Mouse (Mus musculus): ENCODE measurements around the gene Dhx40. TPM values are rescaled to one million over a fixed set of nuclear protein-coding genes. Genes with fewer than 3 reads are reported as not detected.
"Not testable (repeated sequence)": the region's sequence is repeated elsewhere in the genome, so short reads cannot be mapped to it uniquely, and the experiment has no call there.

The Dhx40 gene
- polyA plus RNA-seq, 1 experiment: 5.4 TPM

- TF ChIP-seq POLR2A (IDR thresholded peaks at IDR 0.05; ENCODE audit: control insufficient read depth, extremely low read depth, insufficient read depth, low read length, poor library complexity): no peak
- TF ChIP-seq CTCF (IDR thresholded peaks at IDR 0.05; ENCODE audit: borderline replicate concordance, control insufficient read depth, extremely low read depth, insufficient read depth, low read length, poor library complexity): no peak
- Histone ChIP-seq H3K27ac (ENCODE audit: control insufficient read depth, insufficient read depth, low read length) (no peak overlapping the region), H3K4me3 (ENCODE audit: control insufficient read depth, insufficient read depth, low read length) (no peak overlapping the region), H3K36me3 (ENCODE audit: control insufficient read depth, insufficient read depth, low read length) (no peaks in the 10 kb centered on the region), H3K4me1 (replicated peaks; ENCODE audit: control insufficient read depth, insufficient read depth, low read length) (no peaks in the 10 kb centered on the region), H3K27me3 (ENCODE audit: control insufficient read depth, insufficient read depth, low read length) (no peaks in the 10 kb centered on the region)
- 96% methylated on average over 3 of the region's 3 CpGs for WGBS
- no peak for DNase-seq
Measured at GRCm38 (mm10) chr11:86749776-86750423, 57.6 kb downstream of the Dhx40 start.

GRCm38 (mm10) chr11:86745634-86746404 is 61.7 kb downstream of the Dhx40 start:
- no peak overlapping the region for H3K4me3 ChIP-seq (ENCODE audit: control insufficient read depth, insufficient read depth, low read length)
- H3K36me3 ChIP-seq (ENCODE audit: control insufficient read depth, insufficient read depth, low read length): no peaks in the 10 kb centered on the region
- H3K4me1 ChIP-seq (replicated peaks; ENCODE audit: control insufficient read depth, insufficient read depth, low read length): 0 out of 2 replicates have a peak, but pooled peaks cover 2% of the 10 kb centered on the region
- no peak for TF ChIP-seq POLR2A (IDR thresholded peaks at IDR 0.05; ENCODE audit: control insufficient read depth, extremely low read depth, insufficient read depth, low read length, poor library complexity)
- TF ChIP-seq CTCF (IDR thresholded peaks at IDR 0.05; ENCODE audit: borderline replicate concordance, control insufficient read depth, extremely low read depth, insufficient read depth, low read length, poor library complexity): no peak
- no peak overlapping the region for H3K27ac ChIP-seq (ENCODE audit: control insufficient read depth, insufficient read depth, low read length)
- WGBS: 76% methylated on average over 3 of the region's 3 CpGs
- DNase-seq: no peak
- no peaks in the 10 kb centered on the region for H3K27me3 ChIP-seq (ENCODE audit: control insufficient read depth, insufficient read depth, low read length)

GRCm38 (mm10) chr11:86742605-86743004 is 64.9 kb downstream of the Dhx40 start:
- no peak overlapping the region for H3K27ac ChIP-seq (ENCODE audit: control insufficient read depth, insufficient read depth, low read length)
- no peak for DNase-seq
- no peaks in the 10 kb centered on the region for H3K36me3 ChIP-seq (ENCODE audit: control insufficient read depth, insufficient read depth, low read length)
- TF ChIP-seq CTCF (IDR thresholded peaks at IDR 0.05; ENCODE audit: borderline replicate concordance, control insufficient read depth, extremely low read depth, insufficient read depth, low read length, poor library complexity) (no peak), POLR2A (IDR thresholded peaks at IDR 0.05; ENCODE audit: control insufficient read depth, extremely low read depth, insufficient read depth, low read length, poor library complexity) (no peak)
- no peaks in the 10 kb centered on the region for H3K27me3 ChIP-seq (ENCODE audit: control insufficient read depth, insufficient read depth, low read length)
- 62% methylated on average over 2 of the region's 2 CpGs for WGBS
- no peak overlapping the region for H3K4me3 ChIP-seq (ENCODE audit: control insufficient read depth, insufficient read depth, low read length)
- 0 out of 2 replicates have a peak, but pooled peaks cover 4% of the 10 kb centered on the region for H3K4me1 ChIP-seq (replicated peaks; ENCODE audit: control insufficient read depth, insufficient read depth, low read length)

- TF ChIP-seq CTCF (IDR thresholded peaks at IDR 0.05; ENCODE audit: borderline replicate concordance, control insufficient read depth, extremely low read depth, insufficient read depth, low read length, poor library complexity) (no peak), POLR2A (IDR thresholded peaks at IDR 0.05; ENCODE audit: control insufficient read depth, extremely low read depth, insufficient read depth, low read length, poor library complexity) (no peak)
- Histone ChIP-seq H3K4me3 (ENCODE audit: control insufficient read depth, insufficient read depth, low read length) (no peak overlapping the region), H3K4me1 (replicated peaks; ENCODE audit: control insufficient read depth, insufficient read depth, low read length) (0 out of 2 replicates have a peak, but pooled peaks cover 4% of the 10 kb centered on the region), H3K36me3 (ENCODE audit: control insufficient read depth, insufficient read depth, low read length) (no peaks in the 10 kb centered on the region; the same call in 1 of the 2 replicates), H3K27me3 (ENCODE audit: control insufficient read depth, insufficient read depth, low read length) (no peaks in the 10 kb centered on the region), H3K27ac (ENCODE audit: control insufficient read depth, insufficient read depth, low read length) (no peak overlapping the region)
- no peak for DNase-seq
- 14% methylated on average over 5 of the region's 5 CpGs for WGBS
Measured at GRCm38 (mm10) chr11:86741505-86741904, 66.0 kb downstream of the Dhx40 start.

GRCm38 (mm10) chr11:86739470-86739869 is 68.1 kb downstream of the Dhx40 start:
- Histone ChIP-seq H3K27me3 (ENCODE audit: control insufficient read depth, insufficient read depth, low read length) (no peaks in the 10 kb centered on the region), H3K4me1 (replicated peaks; ENCODE audit: control insufficient read depth, insufficient read depth, low read length) (0 out of 2 replicates have a peak, but pooled peaks cover 4% of the 10 kb centered on the region), H3K4me3 (ENCODE audit: control insufficient read depth, insufficient read depth, low read length) (no peak overlapping the region), H3K27ac (ENCODE audit: control insufficient read depth, insufficient read depth, low read length) (no peak overlapping the region), H3K36me3 (ENCODE audit: control insufficient read depth, insufficient read depth, low read length) (peaks cover 12% of the 10 kb centered on the region)
- 89% methylated on average over 2 of the region's 2 CpGs for WGBS
- DNase-seq: no peak
- no peak for TF ChIP-seq CTCF (IDR thresholded peaks at IDR 0.05; ENCODE audit: borderline replicate concordance, control insufficient read depth, extremely low read depth, insufficient read depth, low read length, poor library complexity)
- no peak for TF ChIP-seq POLR2A (IDR thresholded peaks at IDR 0.05; ENCODE audit: control insufficient read depth, extremely low read depth, insufficient read depth, low read length, poor library complexity)

GRCm38 (mm10) chr11:86738956-86739355 is 68.6 kb downstream of the Dhx40 start:
- TF ChIP-seq POLR2A (IDR thresholded peaks at IDR 0.05; ENCODE audit: control insufficient read depth, extremely low read depth, insufficient read depth, low read length, poor library complexity) (no peak), CTCF (IDR thresholded peaks at IDR 0.05; ENCODE audit: borderline replicate concordance, control insufficient read depth, extremely low read depth, insufficient read depth, low read length, poor library complexity) (no peak)
- H3K4me3 ChIP-seq (ENCODE audit: control insufficient read depth, insufficient read depth, low read length): no peak overlapping the region
- H3K4me1 ChIP-seq (replicated peaks; ENCODE audit: control insufficient read depth, insufficient read depth, low read length): 0 out of 2 replicates have a peak, but pooled peaks cover 4% of the 10 kb centered on the region
- 13% methylated on average over 1 of the region's 1 CpGs for WGBS
- H3K36me3 ChIP-seq (ENCODE audit: control insufficient read depth, insufficient read depth, low read length): peaks cover 17% of the 10 kb centered on the region
- DNase-seq: no peak
- no peaks in the 10 kb centered on the region for H3K27me3 ChIP-seq (ENCODE audit: control insufficient read depth, insufficient read depth, low read length)
- H3K27ac ChIP-seq (ENCODE audit: control insufficient read depth, insufficient read depth, low read length): no peak overlapping the region

- not testable (repeated sequence) for DNase-seq; H3K4me3 ChIP-seq (ENCODE audit: control insufficient read depth, insufficient read depth, low read length); H3K27me3 ChIP-seq (ENCODE audit: control insufficient read depth, insufficient read depth, low read length); H3K4me1 ChIP-seq (replicated peaks; ENCODE audit: control insufficient read depth, insufficient read depth, low read length); H3K27ac ChIP-seq (ENCODE audit: control insufficient read depth, insufficient read depth, low read length)
- H3K36me3 ChIP-seq (ENCODE audit: control insufficient read depth, insufficient read depth, low read length): peaks cover 22% of the 10 kb centered on the region
- WGBS: 97% methylated on average over 1 of the region's 1 CpGs
Measured at GRCm38 (mm10) chr11:86738308-86738707, 69.2 kb downstream of the Dhx40 start.

Data from thymus, adult 2 months (tissue).